Mouse (Mus musculus): ENCODE results near the gene Yod1. TPM values are rescaled to one million over a fixed set of nuclear protein-coding genes. Genes with fewer than 3 reads are reported as not detected.

Yod1 gene
- total RNA-seq (2021), result 10 to 100 TPM; 16.2 to 16.9 TPM

DNA sequence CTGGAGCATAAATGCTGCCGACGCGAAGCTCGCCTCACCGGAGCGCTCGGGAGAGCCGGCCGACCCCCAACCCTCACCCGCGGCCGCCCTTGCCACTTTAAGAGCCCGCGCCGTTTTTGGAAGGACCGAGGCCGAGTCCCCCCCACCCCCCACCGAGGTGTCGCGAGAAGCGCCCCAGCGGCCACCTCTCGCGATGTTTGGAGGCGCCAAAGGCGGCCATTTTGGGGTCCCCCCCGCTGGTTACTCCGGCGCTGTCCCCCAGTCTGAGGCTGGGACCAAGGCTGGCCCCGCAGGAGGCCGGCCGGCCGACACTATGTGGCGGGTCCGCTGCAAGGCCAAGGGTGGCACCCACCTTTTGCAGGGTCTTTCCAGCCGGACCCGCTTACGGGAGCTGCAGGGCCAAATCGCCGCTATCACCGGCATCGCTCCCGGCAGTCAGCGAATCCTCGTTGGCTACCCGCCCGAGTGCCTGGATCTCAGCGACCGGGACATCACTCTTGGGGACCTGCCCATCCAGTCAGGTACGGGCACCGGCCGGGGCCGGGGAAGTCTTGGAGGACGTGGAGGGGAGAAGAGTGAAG lies at the start of gene Yod1:
Yod1 (plus strand) TSS at position 37 of the 581 bp plus-strand sequence.
- peak; percentile 90 for DNase-seq (ENCODE audit: low spot score in 2 of 2)
- intact Hi-C loops (cut with DNase I), result loop anchor here (2.0 to 5.0 kb wide), 2 partner anchors 23 to 335 kb away; no protein-coding TSS in a partner anchor

DNA sequence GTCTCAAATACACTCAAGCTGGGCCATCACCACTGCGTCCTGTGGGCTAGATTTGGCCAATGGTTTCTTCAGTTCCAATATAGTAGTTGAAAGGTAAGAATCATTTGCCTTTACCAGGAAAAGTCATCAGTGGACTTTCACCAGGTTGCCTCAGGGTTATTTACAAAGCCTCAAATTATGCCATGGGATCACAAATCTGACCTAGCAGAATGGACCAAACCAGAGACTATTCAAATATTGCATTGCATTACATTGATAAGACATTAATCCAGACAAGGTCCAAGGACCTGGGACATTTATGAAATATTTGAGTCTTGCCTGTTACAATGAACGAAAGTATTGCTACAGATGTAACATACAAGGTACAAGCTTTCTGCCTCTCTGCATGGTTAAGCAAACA lies 38.6 kb upstream of the Yod1 start:
- no peak for DNase-seq (ENCODE audit: low spot score in 2 of 2)
- intact Hi-C loops (cut with DNase I), result no loop called here

DNA sequence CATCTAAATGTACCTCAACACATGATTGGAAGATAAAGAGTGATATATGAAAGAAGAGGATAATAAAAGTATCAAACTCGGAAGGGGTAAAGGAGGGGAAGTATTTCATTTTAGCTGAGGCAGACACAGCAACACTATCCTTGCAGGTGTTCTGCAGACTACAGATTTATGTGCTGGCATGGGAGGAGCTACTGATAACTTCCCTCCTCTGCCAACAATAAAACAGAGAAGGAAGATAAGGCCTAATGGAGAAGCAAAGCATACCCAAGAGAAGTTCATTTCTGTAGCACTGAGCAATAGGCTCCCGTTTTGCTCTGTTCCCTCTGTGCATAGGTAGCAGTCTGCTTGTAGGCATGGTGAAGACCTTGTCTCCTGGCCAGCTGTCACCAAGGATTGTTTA lies 36.1 kb upstream of the Yod1 start:
- intact Hi-C loops (cut with DNase I), result no loop called here
- DNase-seq (ENCODE audit: low spot score in 2 of 2), result no peak

DNA sequence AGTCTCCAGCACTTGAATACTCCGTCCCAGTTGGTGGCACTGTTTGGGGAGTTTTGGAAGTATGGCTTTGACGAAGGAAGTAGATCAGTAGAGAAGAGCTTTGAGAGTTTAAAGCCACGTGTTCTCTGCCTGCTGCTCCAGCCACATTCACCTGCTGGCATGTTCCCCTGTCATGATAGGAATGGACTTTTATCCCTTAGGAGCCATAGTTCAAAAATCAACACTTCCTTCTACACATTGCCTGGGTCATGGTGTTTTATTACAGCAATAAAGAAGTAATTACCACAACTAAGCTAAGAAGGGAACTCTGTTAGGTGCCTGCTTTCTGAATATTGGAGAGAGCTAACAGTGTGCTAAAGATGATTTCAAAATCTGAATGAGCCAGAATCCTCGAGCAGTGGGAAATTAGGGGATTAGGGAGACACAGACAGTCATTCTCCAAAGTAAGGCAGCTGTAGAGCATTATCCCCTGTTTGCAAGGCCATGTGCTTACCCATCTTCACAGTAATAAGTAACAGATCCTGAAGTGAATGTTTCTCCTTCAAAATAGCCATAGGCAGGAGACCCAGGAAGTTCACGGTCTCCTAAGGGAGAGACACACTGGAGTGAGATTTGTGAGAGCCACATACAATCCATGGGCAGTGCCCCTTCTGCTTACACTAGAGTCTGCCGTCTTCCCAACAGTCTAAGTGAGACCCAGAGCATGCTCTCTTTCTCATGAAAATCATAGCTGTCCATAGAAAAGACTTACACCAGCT lies 35.3 kb upstream of the Yod1 start:
- DNase-seq (ENCODE audit: low spot score in 2 of 2), result no peak
- intact Hi-C loops (cut with DNase I), result no loop called here

DNA sequence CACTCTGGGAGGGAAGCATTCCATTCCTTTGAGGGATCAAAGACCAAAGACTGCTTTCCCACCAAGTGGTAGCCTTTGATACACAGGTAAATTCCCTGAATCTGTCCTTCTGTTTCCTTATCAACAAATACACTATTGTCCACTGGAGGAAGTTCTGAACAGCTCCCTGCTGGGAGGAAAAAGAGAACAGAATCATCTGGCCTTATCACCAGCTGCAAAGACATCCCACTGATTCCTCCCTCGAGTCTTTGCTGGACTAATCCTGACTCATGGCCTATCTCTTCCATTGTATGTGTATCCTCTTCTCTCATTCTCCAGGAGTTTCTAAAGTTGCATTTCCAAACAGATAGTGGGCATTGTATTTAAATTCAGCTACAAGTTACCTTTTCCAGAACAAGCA lies 33.2 kb upstream of the Yod1 start:
- DNase-seq (ENCODE audit: low spot score in 2 of 2), result no peak
- intact Hi-C loops (cut with DNase I), result no loop called here

DNA sequence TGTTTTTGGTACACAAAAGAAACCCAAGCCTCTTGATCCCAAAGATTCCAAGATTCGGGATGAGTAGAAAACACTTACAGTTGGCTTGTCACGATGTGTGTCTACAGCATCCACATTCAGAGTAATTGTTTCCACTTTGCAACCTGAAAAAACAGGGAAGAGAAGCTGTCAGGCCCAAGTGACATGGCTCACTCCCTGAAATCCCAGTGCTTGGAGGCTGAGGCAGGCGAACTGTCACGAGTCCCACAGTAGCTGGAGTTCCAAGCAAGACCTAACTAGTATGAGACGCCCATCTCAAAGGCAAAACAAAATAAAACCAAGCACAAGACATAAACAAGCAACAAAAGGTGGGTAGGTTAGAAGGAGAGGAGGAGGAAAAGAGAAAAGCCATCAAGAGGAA lies 18.5 kb upstream of the Yod1 start:
- no peak for DNase-seq (ENCODE audit: low spot score in 2 of 2)
- intact Hi-C loops (cut with DNase I), result no loop called here

DNA sequence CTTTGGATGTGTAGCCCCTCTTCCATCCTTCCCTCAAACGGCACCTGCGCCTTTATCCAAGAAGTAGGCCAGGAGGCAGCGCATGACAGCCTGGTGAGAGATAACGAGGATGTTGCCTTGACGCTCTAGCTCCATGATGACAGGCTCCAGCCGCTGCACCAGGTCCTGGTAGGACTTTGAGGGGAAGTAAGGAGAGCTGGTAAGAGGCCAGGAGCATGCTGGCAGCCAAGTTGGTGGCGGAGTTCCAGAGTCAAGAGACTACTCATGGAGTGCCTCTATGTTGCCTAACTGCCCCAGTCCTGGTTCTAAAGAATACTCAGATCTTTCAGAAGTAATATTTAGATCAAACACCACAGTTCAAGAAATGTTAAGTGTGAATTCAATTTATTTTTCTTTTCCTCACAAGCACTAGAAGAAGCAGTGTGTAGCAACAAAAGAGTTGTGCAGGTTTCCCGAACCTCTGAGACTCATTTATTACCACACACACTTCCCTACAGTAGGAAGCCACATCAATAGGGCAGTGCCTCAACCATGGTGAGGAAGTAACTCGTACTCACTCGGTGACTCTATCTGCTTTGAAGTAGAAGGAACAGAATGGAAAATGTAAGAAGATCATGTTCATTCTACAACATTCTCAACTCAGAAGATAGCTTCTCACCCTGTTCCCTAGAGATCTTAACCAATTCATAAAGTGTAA lies 17.0 kb upstream of the Yod1 start:
- peak in 1 of 2 experiments; percentile 33 for DNase-seq (ENCODE audit: low spot score in 2 of 2)
- intact Hi-C loops (cut with DNase I), result loop anchor here (10.0 kb wide), 1 partner anchor 555 kb away; no protein-coding TSS in a partner anchor

DNA sequence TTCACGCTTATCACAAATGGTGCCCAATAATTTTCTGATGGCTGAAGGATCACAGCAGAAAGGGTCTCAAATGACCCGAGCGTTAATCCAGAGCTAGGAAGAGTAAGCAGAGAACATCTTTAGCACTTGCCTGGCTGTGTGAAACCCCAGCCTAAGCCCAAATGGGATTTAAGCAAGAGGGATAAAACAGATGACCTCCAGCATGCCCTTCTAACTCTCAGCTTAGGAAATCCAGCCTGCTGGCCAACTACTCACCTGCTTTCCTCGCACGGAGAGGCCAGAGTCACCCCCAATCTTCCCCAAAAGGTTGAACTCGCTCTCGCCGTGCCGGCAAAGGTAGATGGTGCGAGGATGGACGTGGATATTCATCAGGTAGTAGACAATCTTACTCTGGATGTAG lies 15.2 kb upstream of the Yod1 start:
- intact Hi-C loops (cut with DNase I), result loop anchor here (10.0 kb wide), 1 partner anchor 553 kb away; no protein-coding TSS in a partner anchor
- DNase-seq (ENCODE audit: low spot score in 2 of 2), result no peak

DNA sequence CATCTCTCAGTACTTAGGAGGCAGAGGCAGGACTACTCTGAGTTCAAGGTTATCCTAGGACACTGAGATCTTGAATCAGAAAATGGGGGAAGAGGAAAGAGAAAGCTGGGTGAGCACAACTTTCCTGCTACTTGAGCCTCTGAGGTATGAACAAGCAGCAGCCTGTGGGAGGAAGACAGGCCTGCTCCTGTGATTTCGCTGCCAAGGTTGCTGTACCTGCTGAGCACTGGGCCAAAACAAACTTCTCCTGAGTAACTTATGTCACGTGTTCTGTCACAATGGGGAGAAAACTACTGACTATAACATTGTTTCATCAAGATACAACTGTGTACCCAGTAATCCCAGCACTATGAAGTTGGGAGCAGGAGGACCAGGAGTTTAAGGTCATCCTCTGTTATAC lies 13.5 kb upstream of the Yod1 start:
- DNase-seq (ENCODE audit: low spot score in 2 of 2), result no peak
- intact Hi-C loops (cut with DNase I), result loop anchor here (10.0 kb wide), 1 partner anchor 551 kb away; no protein-coding TSS in a partner anchor

DNA sequence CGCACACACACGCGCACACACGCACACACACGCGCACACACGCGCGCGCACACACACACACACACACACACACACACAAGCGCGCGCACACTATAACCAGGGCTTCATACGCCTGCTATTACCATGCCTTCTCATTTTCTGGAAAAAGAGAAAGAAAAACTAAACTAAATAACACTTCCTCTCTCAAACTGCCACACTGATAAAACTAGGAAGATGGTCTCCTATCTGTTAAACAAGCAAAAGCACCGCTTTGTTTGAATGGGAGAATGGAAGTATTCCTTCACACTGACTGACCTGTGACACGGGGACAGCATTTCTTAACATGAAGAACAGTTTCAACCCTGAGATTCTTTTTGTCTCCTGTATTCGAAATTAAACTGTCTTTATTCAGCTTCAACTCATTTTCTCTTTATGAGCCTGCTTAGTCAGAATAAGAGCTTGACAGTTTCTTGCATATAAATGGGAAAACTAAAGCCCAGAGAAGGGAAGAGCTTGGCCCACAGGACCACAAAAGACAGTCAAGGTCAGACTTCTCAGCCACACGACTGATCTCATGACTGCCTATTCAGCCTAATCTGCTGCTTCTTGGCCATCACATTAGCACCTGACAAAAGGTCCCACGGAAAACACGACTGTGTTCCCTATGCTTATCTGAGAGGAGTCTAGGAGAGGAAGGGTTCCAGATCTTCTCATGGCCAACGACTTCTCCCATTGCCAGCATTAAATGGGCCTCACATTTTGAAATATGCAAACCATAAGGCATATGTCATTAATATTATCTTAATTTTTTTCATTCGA lies 6.6 kb upstream of the Yod1 start:
- DNase-seq (ENCODE audit: low spot score in 2 of 2), result no peak
- intact Hi-C loops (cut with DNase I), result no loop called here

DNA sequence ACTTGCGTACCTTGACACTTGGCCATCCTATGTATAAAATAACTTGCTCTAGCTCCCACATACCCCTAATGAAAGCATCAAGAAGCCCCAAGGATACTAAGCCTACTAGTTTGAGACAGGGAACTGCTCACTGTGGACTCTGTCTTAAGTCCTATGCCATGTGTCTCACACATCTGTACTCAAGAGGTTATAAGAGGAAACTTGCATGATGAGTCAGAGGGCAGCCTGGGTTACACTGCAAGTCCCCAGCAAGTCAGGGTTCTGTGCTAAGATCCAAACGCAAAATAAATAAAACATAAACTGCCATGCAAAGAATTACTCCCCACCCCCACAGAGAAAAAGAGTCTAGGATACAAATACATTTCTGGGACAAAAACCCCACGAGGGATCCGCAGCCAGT lies 3.1 kb upstream of the Yod1 start:
- DNase-seq (ENCODE audit: low spot score in 2 of 2), result no peak
- intact Hi-C loops (cut with DNase I), result no loop called here

DNA sequence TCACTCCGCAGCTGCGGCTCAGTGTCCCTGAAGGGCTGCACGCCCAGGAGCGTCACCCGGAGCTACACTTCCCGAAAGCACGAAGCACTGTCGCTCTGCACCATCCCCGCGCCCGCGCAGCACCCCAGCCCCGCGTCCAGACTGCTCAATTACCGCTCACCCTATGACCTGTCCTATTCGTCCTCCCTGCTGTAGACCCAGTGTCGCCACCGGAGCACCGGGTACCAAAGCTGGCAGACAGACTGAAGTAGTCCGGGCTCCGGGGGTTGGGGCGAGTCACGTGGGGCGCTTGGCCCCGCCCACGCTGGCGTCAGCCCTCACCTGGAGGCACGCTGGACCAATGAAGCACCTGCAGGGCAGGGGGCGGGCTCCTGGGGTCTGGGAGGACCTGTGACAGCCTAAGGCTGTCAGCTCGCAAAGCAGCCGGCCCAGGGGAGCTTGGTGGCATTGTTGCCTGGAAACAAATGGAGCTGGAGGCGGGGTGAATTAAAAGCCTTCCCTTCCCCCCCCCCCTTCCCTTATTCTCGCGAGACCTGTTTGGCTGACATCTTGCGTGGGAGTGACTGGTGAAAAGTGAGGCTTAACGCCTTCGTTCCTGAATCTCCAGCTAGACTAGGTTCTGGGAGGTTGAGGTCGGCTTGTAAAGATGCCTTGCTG lies 1.4 kb upstream of the Yod1 start, which contains the start of gene Gm29427:
Gm29427 (minus strand) TSS at position 239 of the 657 bp plus-strand sequence.
- peak; percentile 95 to 97 for DNase-seq (ENCODE audit: low spot score in 2 of 2)
- intact Hi-C loops (cut with DNase I), result loop anchor here (2.0 to 5.0 kb wide), 2 partner anchors 25 to 337 kb away; no protein-coding TSS in a partner anchor

DNA sequence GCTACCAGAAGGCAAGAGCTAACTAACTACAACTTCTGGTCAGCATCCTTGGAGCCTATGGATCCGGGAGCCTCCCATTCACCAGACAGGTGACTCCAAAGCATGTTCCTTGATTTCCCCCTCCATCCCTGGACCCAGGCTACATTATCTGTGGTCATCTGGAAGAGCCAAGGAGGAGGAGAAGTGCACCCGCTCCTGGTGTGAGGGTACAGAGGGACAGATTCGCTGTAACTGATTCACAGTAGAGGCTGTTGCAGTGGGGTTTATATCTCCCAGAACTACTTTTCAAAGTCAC lies 962 bp upstream of the Yod1 start:
- intact Hi-C loops (cut with DNase I), result loop anchor here (2.0 to 5.0 kb wide), 2 partner anchors 25 to 336 kb away; no protein-coding TSS in a partner anchor
- no peak for DNase-seq (ENCODE audit: low spot score in 2 of 2)

DNA sequence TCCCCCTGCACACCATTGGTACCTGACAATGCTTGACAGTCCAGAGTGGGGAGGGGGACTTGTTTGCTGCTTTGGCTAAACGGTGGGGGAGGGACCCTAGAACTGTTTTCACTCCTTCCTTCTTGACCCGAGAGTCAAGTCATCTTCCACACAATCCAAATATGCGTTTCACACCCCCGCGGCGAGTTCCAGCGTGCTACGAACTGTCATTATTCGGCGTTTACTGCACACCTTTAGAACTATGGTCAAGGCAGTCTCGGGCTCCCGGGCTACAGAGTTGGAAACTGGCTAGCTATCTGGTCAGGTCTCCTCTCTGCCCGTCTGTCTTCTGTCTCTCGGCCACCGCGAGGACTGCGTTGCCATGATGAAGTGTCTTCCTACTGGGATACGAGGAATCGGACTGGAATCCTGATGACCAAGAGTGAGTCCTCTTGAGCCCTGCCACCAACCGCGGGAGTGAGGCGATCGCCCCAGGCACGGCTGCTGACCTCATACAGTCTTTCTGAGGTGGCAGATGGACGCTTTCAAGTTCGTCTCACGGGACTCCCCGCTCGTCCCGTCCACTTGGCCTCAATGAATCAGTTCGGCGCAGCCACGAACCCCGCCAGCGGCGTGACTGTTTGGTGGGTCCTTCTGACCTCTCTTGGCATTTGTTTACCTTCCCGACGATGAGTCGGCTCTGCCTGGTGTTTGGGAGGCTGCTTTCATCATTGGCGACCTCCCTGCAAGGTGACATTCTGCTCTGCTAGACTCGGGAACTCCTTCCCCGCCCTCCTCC lies 425 bp upstream of the Yod1 start:
- DNase-seq (ENCODE audit: low spot score in 2 of 2), result peak; percentile 24 to 47
- intact Hi-C loops (cut with DNase I), result loop anchor here (2.0 to 5.0 kb wide), 2 partner anchors 24 to 336 kb away; no protein-coding TSS in a partner anchor

DNA sequence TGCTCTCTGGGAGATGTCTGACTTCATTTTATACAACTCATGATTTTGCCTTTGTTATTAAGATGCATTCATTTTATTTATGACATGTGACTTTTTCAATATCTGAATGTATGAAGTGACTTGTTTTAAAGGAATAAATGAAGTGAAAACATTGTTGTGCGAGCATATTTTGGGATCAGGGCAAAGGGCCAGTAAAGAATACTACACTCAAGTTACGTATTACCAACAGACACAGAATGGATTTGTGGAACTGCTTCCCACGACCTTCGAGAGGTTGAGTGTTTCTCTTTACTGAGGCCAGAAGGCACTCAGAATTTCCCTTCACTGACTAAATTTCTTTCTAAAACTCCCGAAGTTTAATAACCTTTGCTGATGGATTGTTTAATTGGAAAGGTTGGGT lies 7.1 kb downstream of the Yod1 start:
- intact Hi-C loops (cut with DNase I), result no loop called here
- DNase-seq (ENCODE audit: low spot score in 2 of 2), result no peak

DNA sequence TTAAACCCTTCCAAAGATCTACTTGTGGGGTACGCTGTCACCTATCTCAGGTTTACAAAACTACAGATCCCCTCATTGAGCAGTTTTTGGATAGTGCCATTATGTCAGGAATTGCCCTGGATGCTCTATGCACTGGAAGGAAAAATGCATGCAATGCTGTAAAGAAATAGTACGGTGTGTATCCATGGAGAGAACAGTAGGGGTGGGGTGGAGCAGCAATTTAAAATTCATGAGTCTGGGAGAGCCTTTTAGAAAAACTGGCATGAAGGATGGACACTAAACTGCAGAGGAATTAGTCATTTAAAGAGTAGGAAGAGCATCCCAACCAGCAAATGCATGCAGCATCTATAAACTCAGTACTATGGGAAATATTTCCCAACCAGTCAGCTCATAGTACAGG lies 9.3 kb downstream of the Yod1 start:
- intact Hi-C loops (cut with DNase I), result no loop called here
- peak in 1 of 2 experiments; percentile 57 for DNase-seq (ENCODE audit: low spot score in 2 of 2)

DNA sequence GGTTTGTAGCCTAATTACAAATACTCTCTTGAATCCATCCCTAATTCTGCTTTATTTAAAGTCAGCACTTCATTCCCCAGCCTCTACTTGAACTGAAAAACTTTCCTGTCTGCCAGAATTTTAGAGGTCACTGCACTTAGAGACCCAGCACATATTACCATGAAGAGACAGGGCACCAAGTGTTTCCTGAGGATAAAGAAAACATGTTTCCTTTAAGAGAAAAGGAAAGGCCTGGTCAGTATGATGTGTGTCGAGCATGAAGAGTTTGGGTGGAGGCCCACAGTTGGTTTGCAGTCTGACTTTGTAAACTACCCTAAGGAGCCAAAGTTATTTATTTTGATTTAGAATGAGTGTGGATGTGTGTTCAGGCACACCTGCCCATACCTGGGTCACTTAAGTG lies 10.9 kb downstream of the Yod1 start:
- intact Hi-C loops (cut with DNase I), result no loop called here
- DNase-seq (ENCODE audit: low spot score in 2 of 2), result no peak

DNA sequence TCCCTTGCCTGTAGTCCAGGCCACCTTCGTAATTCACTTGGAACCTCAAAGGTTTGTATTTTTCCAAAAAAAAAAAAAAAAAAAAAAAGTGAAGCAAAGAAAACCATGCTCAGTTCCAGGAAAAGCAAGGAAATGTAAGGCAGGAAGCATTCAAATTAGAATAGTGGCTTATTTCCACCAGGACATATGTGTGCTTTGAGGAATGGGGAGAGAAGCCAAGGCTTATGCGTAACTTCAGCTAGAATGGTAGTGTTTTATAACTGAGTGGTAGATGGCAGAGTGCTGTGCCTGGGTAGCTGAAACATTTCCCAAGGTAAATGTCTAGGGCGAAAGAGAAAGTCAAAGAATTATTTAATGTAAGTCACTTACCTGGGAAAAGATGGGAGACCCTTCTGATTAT lies 11.6 kb downstream of the Yod1 start:
- intact Hi-C loops (cut with DNase I), result no loop called here
- DNase-seq (ENCODE audit: low spot score in 2 of 2), result peak in 1 of 2 experiments; percentile 82

DNA sequence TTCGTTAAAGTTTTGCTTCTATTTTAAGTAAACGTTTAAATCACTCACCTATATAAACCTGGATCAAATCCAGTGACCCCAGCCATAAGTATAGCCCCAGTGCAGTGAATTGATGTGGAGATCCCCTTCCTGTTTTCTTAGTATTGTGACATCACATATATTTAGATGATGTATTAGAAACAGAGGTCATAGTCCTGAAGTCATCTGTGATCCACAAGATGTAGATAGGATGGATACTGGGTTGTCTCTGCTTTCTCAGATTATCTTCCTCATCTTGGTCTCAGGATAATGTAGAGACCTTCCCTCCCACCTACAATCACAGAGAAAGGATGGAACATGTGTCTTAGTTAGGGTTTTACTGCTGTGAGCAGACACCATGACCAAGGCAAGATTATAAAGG lies 12.0 kb downstream of the Yod1 start, which contains the start of gene Pfkfb2:
Pfkfb2 (minus strand) TSS at position 101 of the 400 bp plus-strand sequence.
- intact Hi-C loops (cut with DNase I), result no loop called here

More for the DNA sequence above, 12.0 kb downstream of the Yod1 start, which contains the start of gene Pfkfb2:
- DNase-seq (ENCODE audit: low spot score in 2 of 2), result no peak
